Mouse (Mus musculus) midbrain, embryonic 15.5 days (tissue): ENCODE data around the gene Mob1b. TPM values are rescaled to one million over a fixed set of nuclear protein-coding genes. Genes with fewer than 3 reads are reported as not detected.

Experiments
- ATAC-seq: fragments of 200-750 bp; cut with Nextera tagmentation; replicated peaks from 2 replicates; pipeline ENCODE4 v1.8.0; 2017; ENCODE audit warnings: moderate TSS enrichment
- H3K27ac ChIP-seq: fragments of 300-500 bp; sonication (generic); 2 replicates; pipeline ENCODE4 v1.5.1; 2015; ENCODE audit warnings: mild to moderate bottlenecking, inconsistent platforms
- H3K27me3 ChIP-seq: fragments of 300-500 bp; sonication (generic); replicated peaks from 2 replicates; pipeline ENCODE4 v1.6.1; 2015; ENCODE audit warnings: inconsistent platforms
- H3K36me3 ChIP-seq: fragments of 300-500 bp; sonication (generic); replicated peaks from 2 replicates; pipeline ENCODE4 v1.6.1; 2015; ENCODE audit warnings: inconsistent platforms
- H3K4me1 ChIP-seq: fragments of 300-500 bp; sonication (generic); 2 replicates; pipeline ENCODE4 v1.6.1; 2015; ENCODE audit warnings: inconsistent platforms
- H3K4me2 ChIP-seq: fragments of 300-500 bp; sonication (generic); 2 replicates; pipeline ENCODE4 v1.6.1; 2015; ENCODE audit warnings: inconsistent platforms, mild to moderate bottlenecking, moderate library complexity
- H3K4me3 ChIP-seq: fragments of 300-500 bp; sonication (generic); 2 replicates; pipeline ENCODE4 v1.5.1; 2015; ENCODE audit warnings: mild to moderate bottlenecking, inconsistent platforms
- H3K9ac ChIP-seq: fragments of 300-500 bp; sonication (generic); 2 replicates; pipeline ENCODE4 v1.6.1; 2015; ENCODE audit warnings: mild to moderate bottlenecking, inconsistent platforms
- H3K9me3 ChIP-seq: fragments of 300-500 bp; sonication (generic); 2 replicates; pipeline ENCODE4 v1.6.1; 2016; ENCODE audit warnings: inconsistent platforms
- WGBS: fragments of 180-500 bp; shearing (Covaris S2); methylation state at CpG from one replicate; pipeline ENCODE4 v1.1.7; 2015; ENCODE audit warnings: mixed read lengths; 5-methylcytosine and 5-hydroxymethylcytosine counted together
- polyA plus RNA-seq: library from polyadenylated mRNA; unstranded; fragments of >200 nt; fragmentation: Nextera tagmentation; extraction: Ambion mirVana; gene quantifications from 2 replicates; pipeline ENCODE4 v1.2.1, GENCODE M21; 2015

The Mob1b gene
- 9.5 and 9.7 TPM in 2 replicates for polyA plus RNA-seq

DNA sequence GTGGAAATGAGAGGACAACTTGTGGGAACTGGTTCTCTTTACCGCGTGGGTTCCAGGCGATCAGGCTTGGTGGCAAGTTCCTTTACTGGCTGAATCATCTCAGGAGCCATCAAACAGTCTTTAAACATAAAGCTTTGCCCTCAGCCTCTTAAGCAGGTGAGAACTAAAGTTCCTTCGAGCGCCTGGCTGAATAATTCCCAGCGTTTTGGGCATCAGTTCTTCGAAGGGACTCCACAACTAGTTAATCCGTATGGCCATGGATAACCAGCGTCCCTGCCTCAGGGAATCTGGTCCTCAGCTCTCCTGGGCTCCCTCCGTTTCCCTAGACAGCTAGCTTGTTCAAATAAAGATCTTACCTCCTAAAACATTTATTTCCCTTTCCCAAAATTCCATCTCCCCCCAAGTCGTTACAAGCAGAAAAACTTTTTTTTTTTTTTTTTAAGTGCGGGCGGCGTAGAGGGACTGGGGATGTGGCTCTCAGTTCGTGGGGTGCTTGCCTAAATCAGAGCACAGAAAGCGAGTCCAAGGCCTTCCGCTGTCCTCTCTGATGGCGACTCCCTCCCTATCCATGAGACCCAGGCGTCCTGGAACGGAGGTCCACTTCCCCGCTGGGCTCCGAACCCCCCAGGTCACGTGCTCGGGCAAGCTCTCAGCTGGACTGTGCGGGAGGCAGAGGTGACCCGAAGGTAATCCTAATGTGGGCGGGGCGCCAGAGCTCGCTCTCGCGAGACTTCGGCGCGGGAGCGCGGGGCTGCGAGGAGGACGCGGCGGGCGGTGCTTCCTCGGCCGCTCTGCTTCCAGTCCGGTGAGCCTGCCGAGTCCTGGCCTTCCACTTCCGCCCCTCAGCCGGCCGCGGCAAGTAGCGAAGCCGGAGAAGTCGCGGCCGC is at the start of gene Mob1b:
Mob1b (plus strand) TSS at position 740 of the 887 bp plus-strand sequence.
- Histone ChIP-seq H3K9me3 (no peaks in the 10 kb centered on the region), H3K36me3 (no peaks in the 10 kb centered on the region), H3K4me2 (peak within 1 kb of the TSS; percentile 88), H3K4me1 (peaks cover 32% of the 10 kb centered on the region), H3K4me3 (peak within 1 kb of the TSS; percentile 76), H3K27ac (peak within 1 kb of the TSS; percentile 90), H3K9ac (peak within 1 kb of the TSS; percentile 90), H3K27me3 (no peaks in the 10 kb centered on the region)
- WGBS = 1% methylated on average over 47 of the region's 54 CpGs
- peak; percentile 96 for ATAC-seq

DNA sequence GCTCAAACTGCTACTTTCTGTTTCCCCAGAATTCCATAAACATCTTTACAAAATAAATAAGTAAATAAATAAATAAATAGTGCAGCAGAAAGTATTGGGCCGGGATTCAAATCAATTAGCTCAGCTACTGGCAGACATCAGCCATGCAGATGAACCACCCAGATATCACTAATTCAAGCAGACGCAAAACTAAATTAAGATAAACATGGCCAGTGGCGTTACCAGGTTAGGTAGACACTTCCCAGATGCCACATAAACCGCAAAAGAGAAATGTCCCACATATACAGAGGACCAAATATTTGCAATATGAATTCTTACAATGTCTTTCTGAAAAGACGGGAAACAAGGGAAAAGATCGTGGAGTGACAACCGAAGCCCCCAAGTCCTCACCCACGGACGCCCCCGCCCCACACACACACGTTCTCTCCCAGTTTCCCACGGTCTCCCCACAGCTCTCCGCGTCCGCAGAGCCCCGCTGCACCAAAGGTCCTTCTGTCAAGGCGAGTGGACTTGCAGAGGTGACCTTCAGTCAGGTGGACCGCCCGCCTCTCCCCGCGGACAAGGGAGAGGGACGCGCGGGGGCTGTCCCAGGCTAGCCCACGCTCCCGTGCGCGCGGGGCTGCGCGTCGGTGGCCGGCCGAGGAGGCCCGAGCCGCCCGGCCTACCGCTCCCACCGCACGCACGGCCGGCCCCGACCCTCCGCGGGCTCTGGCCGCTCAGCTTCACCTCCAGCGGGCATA is 45.8 kb upstream of the Mob1b start:
- Histone ChIP-seq H3K9me3 (no peaks in the 10 kb centered on the region), H3K27me3 (no peaks in the 10 kb centered on the region), H3K4me3 (peak overlapping the region; percentile 79), H3K36me3 (peaks cover 10% of the 10 kb centered on the region; the same call in 1 of the 2 replicates), H3K4me1 (peaks cover 25% of the 10 kb centered on the region), H3K4me2 (peak overlapping the region; percentile 80), H3K9ac (peak overlapping the region; percentile 94), H3K27ac (peak overlapping the region; percentile 94)
- under 1% methylated on average over 46 of the region's 47 CpGs for WGBS
- no peak; the same call in 1 of the 2 replicates for ATAC-seq

DNA sequence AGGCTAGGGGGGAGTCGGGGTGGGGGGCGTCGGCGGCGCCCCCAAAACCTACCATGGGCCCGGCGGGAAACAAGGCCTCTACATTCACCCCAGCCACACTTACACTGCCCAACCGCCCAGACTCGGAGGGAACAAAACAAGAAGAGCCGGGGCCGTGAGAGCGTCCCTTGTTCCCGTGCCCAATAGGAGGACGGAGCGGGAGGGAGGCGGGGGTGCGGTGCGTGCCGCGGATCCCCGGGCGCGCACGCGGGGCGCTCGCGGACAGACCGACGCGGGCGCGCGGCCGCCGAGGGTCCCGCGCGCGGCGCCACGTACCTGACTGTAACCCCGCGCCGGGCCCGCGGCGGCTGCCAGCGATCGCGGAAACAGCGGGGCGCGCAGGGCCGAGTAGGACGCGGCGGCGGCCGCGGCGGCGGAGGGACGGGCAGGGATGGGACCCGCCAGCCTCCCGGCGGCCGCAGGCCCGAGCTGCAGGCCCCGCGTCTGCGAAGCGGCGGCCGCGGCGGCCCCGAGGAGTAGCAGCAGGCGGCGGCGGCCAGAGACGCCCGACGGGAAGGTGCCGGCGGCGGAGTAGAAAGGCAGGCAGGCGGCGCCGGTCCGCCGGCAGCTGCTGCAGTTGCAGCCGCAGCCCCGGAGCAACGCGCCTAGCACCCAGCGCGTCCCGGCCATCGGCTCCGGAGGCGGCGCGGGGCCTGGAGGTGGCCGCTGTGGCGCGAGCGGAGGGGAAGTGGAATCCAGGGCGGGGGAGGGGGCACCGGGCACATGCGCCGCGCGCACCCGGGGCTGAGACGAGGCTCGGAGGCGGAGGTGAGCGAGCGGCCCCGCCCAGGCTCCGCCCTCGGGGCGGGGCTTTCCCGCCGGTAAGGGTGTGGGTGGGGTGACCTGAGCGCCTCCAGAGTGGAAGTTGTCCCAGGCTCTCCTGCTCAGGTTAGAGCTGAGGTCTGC is 44.9 kb upstream of the Mob1b start, which contains the start of gene Grsf1:
Grsf1 (minus strand) TSS at position 729 of the 945 bp plus-strand sequence.
- no peaks in the 10 kb centered on the region for H3K27me3 ChIP-seq
- peak within 1 kb of the TSS; percentile 79 for H3K4me3 ChIP-seq
- peaks cover 25% of the 10 kb centered on the region for H3K4me1 ChIP-seq
- H3K36me3 ChIP-seq = 0 out of 2 replicates have a peak, but pooled peaks cover 4% of the 10 kb centered on the region
- peak within 1 kb of the TSS; percentile 80 for H3K4me2 ChIP-seq
- peak; percentile 93 for ATAC-seq
- H3K27ac ChIP-seq = peak within 1 kb of the TSS; percentile 94
- no peaks in the 10 kb centered on the region for H3K9me3 ChIP-seq
- H3K9ac ChIP-seq = peak within 1 kb of the TSS; percentile 94
- WGBS = under 1% methylated on average over 85 of the region's 127 CpGs

DNA sequence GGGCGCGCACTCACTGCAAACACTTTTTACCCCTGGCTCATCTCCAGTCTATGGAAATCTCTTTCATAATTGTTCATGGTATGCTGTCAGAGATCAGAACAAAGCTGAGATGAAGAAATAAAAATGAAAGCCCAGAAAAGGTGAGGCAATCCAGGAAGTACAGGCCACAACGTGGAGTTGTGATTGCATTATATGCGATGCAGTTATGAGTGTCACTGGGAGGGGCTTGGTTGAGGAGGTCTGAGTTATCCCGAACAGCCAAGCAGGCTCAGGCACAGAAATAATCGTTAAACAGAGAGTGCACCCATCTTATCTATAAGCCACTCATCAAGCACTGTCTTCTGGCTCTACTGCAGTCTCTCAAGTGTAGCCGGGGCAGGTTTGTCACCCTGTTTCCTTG is 41.7 kb upstream of the Mob1b start:
- no peak overlapping the region for H3K4me2 ChIP-seq

DNA sequence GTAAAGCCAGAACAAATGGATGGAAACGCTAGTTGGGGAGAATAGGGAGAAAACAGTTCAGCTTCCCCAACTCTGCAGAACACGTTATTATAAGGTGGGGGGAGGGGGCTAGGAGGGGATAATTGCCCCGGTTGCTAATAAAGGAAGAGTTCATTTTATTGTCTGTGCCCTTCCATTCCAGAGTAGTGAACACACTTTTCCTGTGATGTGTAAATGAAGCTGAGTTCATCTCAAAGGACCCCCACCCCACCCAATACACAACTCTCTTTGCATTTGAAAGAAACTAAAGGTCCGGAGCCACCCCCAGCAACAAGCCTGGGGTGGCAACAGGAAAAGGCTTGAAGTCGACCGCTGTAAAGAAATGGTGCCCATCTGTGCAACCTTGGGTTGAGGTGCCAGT is 41.3 kb upstream of the Mob1b start:
- no peaks in the 10 kb centered on the region for H3K9me3 ChIP-seq
- no peak overlapping the region for H3K27ac ChIP-seq
- H3K36me3 ChIP-seq = no peaks in the 10 kb centered on the region
- no peak for ATAC-seq
- no peak overlapping the region for H3K4me2 ChIP-seq
- WGBS = 9% methylated on average over 6 of the region's 6 CpGs
- no peak overlapping the region for H3K9ac ChIP-seq
- H3K27me3 ChIP-seq = no peaks in the 10 kb centered on the region
- peaks cover 10% of the 10 kb centered on the region for H3K4me1 ChIP-seq
- no peak overlapping the region for H3K4me3 ChIP-seq

More for the DNA sequence above, 41.7 kb upstream of the Mob1b start:
- 65% methylated on average over 7 of the region's 7 CpGs for WGBS
- H3K4me1 ChIP-seq = peaks cover 14% of the 10 kb centered on the region
- H3K9ac ChIP-seq = no peak overlapping the region
- no peaks in the 10 kb centered on the region for H3K36me3 ChIP-seq
- ATAC-seq = no peak
- no peak overlapping the region for H3K27ac ChIP-seq
- H3K27me3 ChIP-seq = no peaks in the 10 kb centered on the region
- no peak overlapping the region for H3K4me3 ChIP-seq
- H3K9me3 ChIP-seq = no peaks in the 10 kb centered on the region

DNA sequence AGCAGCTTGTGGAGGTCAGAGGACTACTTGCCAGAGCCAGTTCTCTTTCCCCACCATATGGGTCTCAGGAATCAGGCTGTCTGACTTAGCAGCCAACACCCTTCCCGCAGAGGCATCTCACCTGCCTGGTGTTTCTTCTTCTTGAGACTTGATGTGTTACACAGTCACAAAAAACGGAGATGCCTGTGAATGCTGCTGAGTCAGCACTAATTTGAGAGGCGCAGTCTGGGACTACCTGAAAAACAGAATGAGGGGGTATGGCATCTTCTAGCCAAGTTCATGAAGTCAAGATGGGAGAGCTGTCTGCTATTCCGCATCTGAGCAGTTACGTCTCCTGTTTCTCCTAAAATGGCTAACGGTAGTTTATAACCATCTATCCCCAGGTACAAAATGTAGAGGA is 40.1 kb upstream of the Mob1b start:
- H3K4me3 ChIP-seq = no peak overlapping the region
- no peak overlapping the region for H3K9ac ChIP-seq
- H3K4me2 ChIP-seq = no peak overlapping the region
- H3K36me3 ChIP-seq = no peaks in the 10 kb centered on the region
- ATAC-seq = no peak
- H3K27me3 ChIP-seq = no peaks in the 10 kb centered on the region
- no peak overlapping the region for H3K27ac ChIP-seq
- H3K9me3 ChIP-seq = no peaks in the 10 kb centered on the region
- peaks cover 5% of the 10 kb centered on the region; the same call in 1 of the 2 replicates for H3K4me1 ChIP-seq
- WGBS = 90% methylated on average over 6 of the region's 6 CpGs

DNA sequence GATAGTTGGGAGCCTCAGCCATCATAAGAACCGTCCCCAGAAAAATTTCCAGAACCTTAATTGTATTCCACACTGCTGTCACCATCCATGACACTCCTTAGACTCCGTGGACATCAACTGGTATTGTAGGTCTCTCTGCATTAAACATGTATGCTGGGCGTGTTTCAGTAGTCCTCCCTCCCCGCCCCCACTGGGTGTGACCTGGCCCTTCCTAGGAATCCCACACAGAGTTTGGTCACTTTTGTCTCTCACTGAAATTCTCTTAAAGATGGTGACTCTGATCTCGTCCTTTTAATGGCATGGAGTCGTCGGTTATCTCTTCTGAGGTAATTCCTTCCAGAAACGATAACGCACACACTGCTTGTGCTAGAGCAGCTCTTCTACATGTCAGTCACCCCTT is 36.9 kb upstream of the Mob1b start:
- no peak for ATAC-seq

DNA sequence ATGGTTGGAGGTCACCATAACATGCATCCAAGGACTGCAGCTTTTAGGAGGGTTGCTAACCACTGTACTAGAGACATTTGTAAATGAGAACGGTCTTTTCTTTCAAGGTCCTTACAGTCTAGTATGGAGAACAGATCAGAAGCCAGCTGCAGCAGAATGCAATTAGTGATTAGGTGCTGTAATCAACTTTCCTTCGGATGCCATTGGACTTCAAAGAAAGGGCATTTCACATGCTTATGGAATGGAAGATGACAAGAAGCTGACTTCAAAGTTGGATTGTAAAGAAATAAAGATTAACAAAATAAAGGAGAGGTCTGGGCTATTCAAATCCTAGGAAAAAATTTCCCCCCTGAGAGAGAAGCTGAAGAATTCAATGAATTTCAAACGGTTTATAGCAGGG is 36.4 kb upstream of the Mob1b start:
- H3K27ac ChIP-seq = no peak overlapping the region
- no peak for ATAC-seq
- no peaks in the 10 kb centered on the region for H3K4me1 ChIP-seq
- no peak overlapping the region for H3K4me3 ChIP-seq
- H3K9ac ChIP-seq = no peak overlapping the region
- H3K27me3 ChIP-seq = no peaks in the 10 kb centered on the region
- whole genome bisulfite sequencing = 31% methylated on average over 3 of the region's 3 CpGs
- no peaks in the 10 kb centered on the region for H3K36me3 ChIP-seq
- H3K4me2 ChIP-seq = no peak overlapping the region
- no peaks in the 10 kb centered on the region for H3K9me3 ChIP-seq

More for the DNA sequence above, 36.9 kb upstream of the Mob1b start:
- Histone ChIP-seq H3K9me3 (no peaks in the 10 kb centered on the region), H3K27me3 (no peaks in the 10 kb centered on the region), H3K27ac (no peak overlapping the region), H3K36me3 (no peaks in the 10 kb centered on the region), H3K4me2 (no peak overlapping the region), H3K9ac (no peak overlapping the region), H3K4me1 (no peaks in the 10 kb centered on the region), H3K4me3 (no peak overlapping the region)
- WGBS = 85% methylated on average over 9 of the region's 9 CpGs

DNA sequence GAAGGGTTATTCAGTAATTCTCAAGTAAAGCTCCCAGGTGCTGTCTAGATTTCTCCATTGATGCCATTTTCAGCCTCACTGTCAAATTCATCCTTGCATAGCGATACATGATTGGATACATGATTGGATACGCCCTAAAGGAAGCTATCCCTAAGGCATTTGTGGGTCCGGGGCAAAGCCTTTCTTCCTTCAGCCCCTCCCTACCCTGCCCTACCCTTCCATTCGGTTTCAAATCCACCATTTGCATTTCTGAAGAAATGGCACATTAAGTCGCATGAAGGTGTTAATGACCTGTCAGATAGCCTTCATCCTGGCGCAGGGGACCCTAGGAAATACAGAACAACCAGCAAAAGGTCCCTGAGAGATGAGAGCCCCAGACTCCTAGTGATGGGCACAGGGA is 35.3 kb upstream of the Mob1b start:
- no peak overlapping the region for H3K4me2 ChIP-seq
- 21% methylated on average over 6 of the region's 6 CpGs for WGBS
- no peaks in the 10 kb centered on the region for H3K9me3 ChIP-seq
- H3K4me3 ChIP-seq = no peak overlapping the region
- no peak overlapping the region for H3K27ac ChIP-seq
- no peaks in the 10 kb centered on the region for H3K27me3 ChIP-seq
- H3K36me3 ChIP-seq = no peaks in the 10 kb centered on the region
- ATAC-seq = peak; percentile 29; the same call in 1 of the 2 replicates
- H3K9ac ChIP-seq = no peak overlapping the region
- H3K4me1 ChIP-seq = no peaks in the 10 kb centered on the region

DNA sequence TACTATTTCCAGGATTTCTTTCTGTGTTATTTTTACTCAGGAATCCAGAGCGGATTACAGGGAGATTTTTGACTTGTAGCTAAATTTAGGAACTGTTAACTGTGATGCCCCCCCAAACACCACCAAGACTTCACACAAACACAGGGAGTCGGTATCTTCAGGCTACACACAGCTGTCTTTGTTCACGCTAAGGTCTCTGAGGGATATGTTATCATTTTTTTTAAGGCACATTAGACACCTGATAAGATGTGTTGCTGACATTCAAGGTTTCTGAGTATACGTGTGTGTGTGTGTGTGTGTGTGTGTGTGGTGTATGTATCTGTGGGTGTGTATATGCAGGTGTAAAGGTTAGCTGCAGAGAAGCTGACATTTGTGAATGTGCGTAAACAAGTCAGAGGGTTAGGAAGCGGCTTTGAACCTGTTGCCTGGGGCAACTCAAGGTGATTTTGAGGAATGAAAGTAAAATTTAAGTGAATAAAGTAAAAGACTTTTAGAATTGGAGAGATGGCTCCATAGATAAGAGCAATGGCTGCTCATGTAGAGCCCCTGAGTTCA is 34.8 kb upstream of the Mob1b start:
- no peak overlapping the region for H3K4me3 ChIP-seq
- no peak overlapping the region for H3K27ac ChIP-seq
- no peak for ATAC-seq
- no peaks in the 10 kb centered on the region for H3K4me1 ChIP-seq
- 73% methylated on average over 6 of the region's 6 CpGs for WGBS
- H3K36me3 ChIP-seq = no peaks in the 10 kb centered on the region
- H3K27me3 ChIP-seq = no peaks in the 10 kb centered on the region
- H3K4me2 ChIP-seq = no peak overlapping the region
- no peaks in the 10 kb centered on the region for H3K9me3 ChIP-seq
- no peak overlapping the region for H3K9ac ChIP-seq

DNA sequence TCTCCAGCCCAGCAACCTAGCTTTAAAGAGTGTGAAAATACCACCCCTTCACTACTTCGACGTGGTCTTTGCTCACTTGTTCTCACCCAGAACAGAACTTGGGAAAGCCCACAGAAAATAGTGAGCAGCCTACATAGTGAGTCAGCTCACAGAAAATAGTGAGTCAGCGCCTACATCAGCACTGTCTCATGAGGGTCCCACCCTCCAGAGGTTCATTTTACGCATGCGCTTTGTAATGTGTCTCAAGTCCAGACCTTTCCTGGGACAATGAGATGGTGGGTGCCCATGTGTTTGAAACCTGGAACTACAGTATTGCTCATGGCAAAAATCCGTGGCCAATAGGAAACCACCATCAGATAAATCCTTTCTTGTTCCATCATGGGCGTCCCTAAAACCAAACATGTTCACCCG is 32.7 kb upstream of the Mob1b start:
- Histone ChIP-seq H3K36me3 (no peaks in the 10 kb centered on the region), H3K4me3 (no peak overlapping the region), H3K9ac (no peak overlapping the region), H3K27ac (no peak overlapping the region), H3K4me1 (no peaks in the 10 kb centered on the region), H3K27me3 (no peaks in the 10 kb centered on the region), H3K9me3 (no peaks in the 10 kb centered on the region), H3K4me2 (no peak overlapping the region)
- ATAC-seq = no peak
- WGBS = 82% methylated on average over 8 of the region's 8 CpGs
